Mouse (Mus musculus) heart, embryonic 13.5 days (tissue): ENCODE results near the gene Brap. TPM values are rescaled to one million over a fixed set of nuclear protein-coding genes. Genes with fewer than 3 reads are reported as not detected.

Source experiments
- ATAC-seq: fragments of 200-750 bp; cut with Nextera tagmentation; 2 replicates; pipeline ENCODE4 v1.8.0; 2017; ENCODE audit warnings: moderate TSS enrichment; ENCODE audit not compliant: insufficient number of reproducible peaks, low FRiP score, low TSS enrichment; ENCODE audit errors: extremely low read depth
- H3K27ac ChIP-seq: fragments of 300-500 bp; sonication (generic); replicated peaks from 2 replicates; pipeline ENCODE4 v1.5.1; 2015; ENCODE audit warnings: moderate library complexity, mild to moderate bottlenecking, inconsistent platforms
- H3K27me3 ChIP-seq: fragments of 300-500 bp; sonication (generic); replicated peaks from 2 replicates; pipeline ENCODE4 v1.6.1; 2015; ENCODE audit warnings: mild to moderate bottlenecking, inconsistent platforms
- H3K36me3 ChIP-seq: fragments of 300-500 bp; sonication (generic); 2 replicates; pipeline ENCODE4 v1.6.1; 2015; ENCODE audit warnings: mild to moderate bottlenecking, inconsistent platforms
- H3K4me1 ChIP-seq: fragments of 300-500 bp; sonication (generic); 2 replicates; pipeline ENCODE4 v1.6.1; 2015; ENCODE audit warnings: inconsistent platforms
- H3K4me2 ChIP-seq: fragments of 300-500 bp; sonication (generic); 2 replicates; pipeline ENCODE4 v1.6.1; 2015; ENCODE audit warnings: inconsistent platforms, mild to moderate bottlenecking, moderate library complexity
- H3K4me3 ChIP-seq: fragments of 300-500 bp; sonication (generic); 2 replicates; pipeline ENCODE4 v1.5.1; 2015; ENCODE audit warnings: moderate library complexity, mild to moderate bottlenecking, inconsistent platforms
- H3K9ac ChIP-seq: fragments of 300-500 bp; sonication (generic); 2 replicates; pipeline ENCODE4 v1.6.1; 2015; ENCODE audit warnings: inconsistent platforms, mild to moderate bottlenecking, moderate library complexity
- H3K9me3 ChIP-seq: fragments of 300-500 bp; sonication (generic); 2 replicates; pipeline ENCODE4 v1.6.1; 2016; ENCODE audit warnings: inconsistent platforms
- WGBS: fragments of 180-500 bp; shearing (Covaris S2); methylation state at CpG from one replicate; pipeline ENCODE4 v1.1.7; 2015; ENCODE audit warnings: mixed read lengths; 5-methylcytosine and 5-hydroxymethylcytosine counted together
- polyA plus RNA-seq: library from polyadenylated mRNA; unstranded; fragments of >200 nt; fragmentation: Nextera tagmentation; extraction: Ambion mirVana; gene quantifications from 2 replicates; pipeline ENCODE4 v1.2.1, GENCODE M21; 2015

Gene Brap
- polyA plus RNA-seq, 1 experiment from 2014 or later: 25.0 TPM

- Histone ChIP-seq H3K27ac (no peak overlapping the region), H3K4me2 (no peak overlapping the region), H3K9me3 (no peaks in the 10 kb centered on the region), H3K36me3 (peaks cover 18% of the 10 kb centered on the region), H3K4me1 (peaks cover 82% of the 10 kb centered on the region), H3K4me3 (no peak overlapping the region), H3K27me3 (no peaks in the 10 kb centered on the region), H3K9ac (no peak overlapping the region)
- ATAC-seq: no peak
- 86% methylated on average over 5 of the region's 5 CpGs for WGBS
Measured at GRCm38 (mm10) chr5:121720888-121721585, 60.7 kb downstream of the Brap start.

GRCm38 (mm10) chr5:121721841-121722240 is 61.5 kb downstream of the Brap start:
- H3K9ac ChIP-seq: no peak overlapping the region
- peaks cover 74% of the 10 kb centered on the region for H3K4me1 ChIP-seq
- no peak overlapping the region for H3K4me2 ChIP-seq
- peaks cover 21% of the 10 kb centered on the region for H3K36me3 ChIP-seq
- H3K27me3 ChIP-seq: no peaks in the 10 kb centered on the region
- 60% methylated on average over 3 of the region's 3 CpGs for WGBS
- H3K9me3 ChIP-seq: no peaks in the 10 kb centered on the region
- no peak for ATAC-seq
- no peak overlapping the region; the same call in 1 of the 2 replicates for H3K27ac ChIP-seq
- no peak overlapping the region for H3K4me3 ChIP-seq

GRCm38 (mm10) chr5:121724678-121725077 is 64.3 kb downstream of the Brap start:
- no peak overlapping the region for H3K4me2 ChIP-seq
- no peak overlapping the region for H3K4me3 ChIP-seq
- H3K27ac ChIP-seq: 0 out of 2 replicates have a peak overlapping the region, but pooled peaks have one; percentile 13
- peaks cover 54% of the 10 kb centered on the region for H3K4me1 ChIP-seq
- 66% methylated on average over 1 of the region's 1 CpGs for WGBS
- ATAC-seq: no peak
- no peaks in the 10 kb centered on the region for H3K9me3 ChIP-seq
- peaks cover 25% of the 10 kb centered on the region for H3K36me3 ChIP-seq
- H3K9ac ChIP-seq: no peak overlapping the region
- H3K27me3 ChIP-seq: no peaks in the 10 kb centered on the region

DNA sequence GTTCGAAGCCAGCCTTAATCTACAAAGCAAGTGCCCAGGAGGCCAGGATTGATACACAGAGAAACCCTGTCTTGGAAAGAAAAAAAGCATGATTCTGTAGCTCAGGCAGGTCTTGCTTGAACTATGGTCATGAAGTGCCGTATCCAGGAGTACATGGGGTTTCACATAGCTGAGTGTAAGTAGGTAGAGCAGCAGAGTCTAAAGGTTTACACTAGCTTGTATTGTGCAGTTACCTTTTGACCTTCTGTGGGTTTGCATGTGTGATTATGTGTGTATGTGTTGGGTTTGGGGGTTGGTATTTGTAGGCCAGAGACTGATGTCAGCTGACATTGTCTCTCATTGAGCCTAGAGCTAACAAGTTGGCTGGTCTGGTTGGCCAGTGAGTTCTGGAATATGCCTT is 69.7 kb downstream of the Brap start:
- Histone ChIP-seq H3K27me3 (no peaks in the 10 kb centered on the region), H3K36me3 (peaks cover 31% of the 10 kb centered on the region), H3K9me3 (no peaks in the 10 kb centered on the region), H3K4me2 (no peak overlapping the region), H3K27ac (no peak overlapping the region), H3K4me3 (no peak overlapping the region), H3K4me1 (peaks cover 8% of the 10 kb centered on the region; the same call in 1 of the 2 replicates), H3K9ac (no peak overlapping the region)
- WGBS: 90% methylated on average over 2 of the region's 2 CpGs
- ATAC-seq: no peak

- no peak overlapping the region for H3K9ac ChIP-seq
- WGBS: 88% methylated on average over 3 of the region's 3 CpGs
- no peak for ATAC-seq
Measured at GRCm38 (mm10) chr5:121736641-121737040, 76.3 kb downstream of the Brap start.

More at GRCm38 (mm10) chr5:121736641-121737040, 76.3 kb downstream of the Brap start:
- peaks cover 12% of the 10 kb centered on the region for H3K36me3 ChIP-seq
- no peak overlapping the region for H3K4me2 ChIP-seq
- H3K9me3 ChIP-seq: no peaks in the 10 kb centered on the region
- no peaks in the 10 kb centered on the region for H3K27me3 ChIP-seq
- H3K4me1 ChIP-seq: peaks cover 2% of the 10 kb centered on the region
- H3K4me3 ChIP-seq: no peak overlapping the region
- H3K27ac ChIP-seq: no peak overlapping the region

Other genes starting within 250 kb of the Brap start
- 3.9 TPM in 2 replicates for gene Tmem116, start 208.7 kb upstream of the Brap start, polyA plus RNA-seq
- gene Erp29, start 208.1 kb upstream of the Brap start, polyA plus RNA-seq: 146 and 160 TPM in 2 replicates
- gene Adam1b, start 157.1 kb upstream of the Brap start, polyA plus RNA-seq: 0.09 TPM in 1 of 2 replicates, not detected in the other
- 1.2 and 1.3 TPM in 2 replicates for gene Adam1a, start 115.1 kb upstream of the Brap start, polyA plus RNA-seq
- not detected in 2 replicates for gene Gm42878, start 115.1 kb upstream of the Brap start, polyA plus RNA-seq
- 31.7 and 33.6 TPM in 2 replicates for gene Mapkapk5, start 114.7 kb upstream of the Brap start, polyA plus RNA-seq
- 70.7 and 71.8 TPM in 2 replicates for gene Aldh2, start 66.7 kb upstream of the Brap start, polyA plus RNA-seq
- 5.1 and 6.8 TPM in 2 replicates for gene Acad12, start 41.6 kb upstream of the Brap start, polyA plus RNA-seq
- gene Acad10, start within 50 bp of the Brap start, polyA plus RNA-seq: 1.7 TPM in 2 replicates
- 35.4 and 39.6 TPM in 2 replicates for gene Atxn2, start 50.8 kb downstream of the Brap start, polyA plus RNA-seq
- 13.3 and 14.7 TPM in 2 replicates for gene Sh2b3, start 177.1 kb downstream of the Brap start, polyA plus RNA-seq
- gene Pheta1, start 188.4 kb downstream of the Brap start, polyA plus RNA-seq: 14.9 and 17.2 TPM in 2 replicates